Mouse (Mus musculus): ENCODE data around the gene S1pr5. TPM values are rescaled to one million over a fixed set of nuclear protein-coding genes. Genes with fewer than 3 reads are reported as not detected.
"Not testable (repeated sequence)": the region's sequence is repeated elsewhere in the genome, so short reads cannot be mapped to it uniquely, and the experiment has no call there.

The S1pr5 gene
- polyA plus RNA-seq, 1 experiment from 2014 or later = 0.46 TPM

DNA sequence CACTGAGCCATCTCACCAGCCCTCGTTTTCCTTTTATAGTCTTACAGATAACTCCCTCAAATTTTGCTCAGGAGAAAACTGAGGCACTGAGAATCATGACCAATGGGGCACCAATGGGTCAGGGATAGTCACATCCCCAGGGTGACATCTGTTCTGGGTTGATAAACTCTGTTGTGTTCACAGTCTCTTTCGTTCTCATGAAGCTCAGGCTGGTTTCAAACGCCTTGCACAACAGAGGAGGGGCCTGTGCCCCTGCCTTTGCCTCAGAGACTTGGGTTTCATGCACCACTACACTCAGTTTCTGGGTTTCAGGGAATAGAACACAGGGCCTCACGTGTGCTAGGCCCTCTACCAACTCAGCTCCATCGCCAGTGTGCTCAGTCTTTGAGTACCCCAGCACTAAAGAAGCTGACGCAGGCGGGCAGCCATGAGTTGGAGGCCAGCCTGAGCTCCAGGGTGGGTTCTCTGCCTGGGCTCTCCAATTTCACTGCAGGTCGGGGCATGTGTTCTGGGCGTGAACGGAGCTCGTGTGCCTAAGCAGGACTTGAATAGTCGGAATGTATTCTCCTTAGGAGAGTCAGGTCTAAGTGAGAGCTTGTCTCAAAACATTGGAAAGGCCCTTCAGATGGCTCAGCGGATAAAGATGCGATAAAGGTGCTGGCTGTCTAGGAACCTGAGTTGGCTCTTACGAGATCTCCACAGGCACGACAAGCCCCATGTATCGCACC lies 16.2 kb upstream of the S1pr5 start:
- DNase-seq (ENCODE audit: low spot score) = no peak
- H3K27ac ChIP-seq = peak overlapping the region; percentile 91

DNA sequence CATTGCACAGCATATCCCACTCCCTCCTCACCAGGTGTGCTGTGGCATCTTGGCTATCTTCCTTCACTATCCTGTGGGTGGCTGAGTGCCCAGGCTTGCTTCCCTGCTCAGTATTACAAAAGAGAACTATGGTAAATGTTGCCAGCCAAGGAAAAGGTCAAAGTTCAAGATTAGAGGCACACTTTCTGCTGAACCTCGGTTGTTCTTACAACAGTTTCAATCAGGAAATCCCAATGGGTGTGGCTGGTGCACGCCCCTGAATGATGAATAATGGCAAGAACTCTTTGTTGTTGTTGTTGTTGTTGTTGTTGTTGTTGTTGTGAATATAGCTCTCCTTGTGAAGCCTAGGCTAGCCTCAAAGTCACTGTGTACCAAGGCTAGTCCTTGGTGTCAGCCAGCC lies 13.6 kb upstream of the S1pr5 start:
- DNase-seq (ENCODE audit: low spot score) = no peak
- WGBS = 59% methylated on average over 2 of the region's 2 CpGs
- H3K36me3 ChIP-seq = peaks cover 4% of the 10 kb centered on the region; the same call in 1 of the 2 replicates

More for the DNA sequence above, 16.2 kb upstream of the S1pr5 start:
- Histone ChIP-seq H3K4me1 (peaks cover 29% of the 10 kb centered on the region), H3K4me3 (peak overlapping the region; percentile 79), H3K9me3 (no peaks in the 10 kb centered on the region), H3K36me3 (peaks cover 28% of the 10 kb centered on the region), H3K27me3 (ENCODE audit: insufficient read depth, poor library complexity, severe bottlenecking) (0 out of 2 replicates have a peak, but pooled peaks cover 9% of the 10 kb centered on the region)
- WGBS = 16% methylated on average over 17 of the region's 17 CpGs

DNA sequence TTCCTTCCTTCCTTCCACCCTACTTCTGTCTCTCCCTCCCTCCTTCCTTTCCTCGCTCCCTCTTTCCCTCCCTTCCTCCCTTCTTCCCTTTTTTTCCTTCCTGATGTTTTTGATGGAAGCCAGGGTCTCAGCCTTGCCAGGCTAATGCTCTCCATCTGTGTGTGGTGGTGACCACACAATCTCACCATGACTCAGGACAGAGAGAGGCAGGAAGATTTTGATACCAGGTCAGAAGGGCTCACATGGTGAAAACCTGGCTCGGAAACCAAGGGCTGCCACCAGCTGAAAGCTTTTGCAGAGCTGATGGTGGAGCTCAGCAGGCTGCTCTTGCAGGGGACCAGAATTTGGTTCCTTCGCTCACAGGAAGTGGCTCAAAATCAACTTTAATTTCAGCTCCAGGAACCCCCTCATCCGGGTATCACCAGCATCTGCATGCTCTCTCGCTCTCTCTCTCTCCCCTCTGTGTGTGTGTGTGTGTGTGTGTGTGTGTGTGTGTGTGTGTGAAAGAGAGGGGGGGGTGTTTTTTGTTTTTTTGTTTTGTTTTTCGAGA lies 12.3 kb upstream of the S1pr5 start:
- 68% methylated on average over 6 of the region's 6 CpGs for WGBS
- Histone ChIP-seq H3K4me3 (no peak overlapping the region), H3K36me3 (no peaks in the 10 kb centered on the region), H3K4me1 (peaks cover 9% of the 10 kb centered on the region), H3K27ac (no peak overlapping the region), H3K27me3 (ENCODE audit: insufficient read depth, poor library complexity, severe bottlenecking) (0 out of 2 replicates have a peak, but pooled peaks cover 10% of the 10 kb centered on the region), H3K9me3 (no peaks in the 10 kb centered on the region)
- DNase-seq (ENCODE audit: low spot score) = no peak

More for the DNA sequence above, 13.6 kb upstream of the S1pr5 start:
- no peak overlapping the region for H3K27ac ChIP-seq
- H3K27me3 ChIP-seq (ENCODE audit: insufficient read depth, poor library complexity, severe bottlenecking) = 0 out of 2 replicates have a peak, but pooled peaks cover 10% of the 10 kb centered on the region
- H3K9me3 ChIP-seq = no peaks in the 10 kb centered on the region
- H3K4me3 ChIP-seq = no peak overlapping the region
- peaks cover 22% of the 10 kb centered on the region for H3K4me1 ChIP-seq

DNA sequence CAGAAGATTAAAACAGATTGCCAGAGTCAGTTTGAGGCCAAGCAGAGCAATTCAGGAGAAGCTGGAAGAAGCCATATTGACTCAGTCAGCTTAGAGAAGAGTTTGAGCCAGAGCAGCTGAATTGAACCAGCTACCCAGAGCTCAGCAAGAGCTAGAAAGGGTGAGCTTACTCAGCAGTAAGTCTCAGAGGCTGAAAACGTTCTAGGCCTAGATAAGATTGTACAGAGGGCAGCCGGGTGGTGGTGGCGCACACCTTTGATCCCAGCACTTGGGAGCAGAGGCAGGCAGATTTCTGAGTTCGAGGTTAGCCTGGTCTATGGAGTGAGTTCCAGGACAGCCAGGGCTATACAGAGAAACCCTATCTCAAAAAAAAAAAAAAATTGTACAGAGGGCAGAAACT lies 8.1 kb upstream of the S1pr5 start:
- not testable (repeated sequence) for H3K9me3 ChIP-seq; H3K27ac ChIP-seq; H3K4me1 ChIP-seq; H3K4me3 ChIP-seq; DNase-seq (ENCODE audit: low spot score); H3K36me3 ChIP-seq
- H3K27me3 ChIP-seq (ENCODE audit: insufficient read depth, poor library complexity, severe bottlenecking) = peaks cover 23% of the 10 kb centered on the region
- WGBS = 66% methylated on average over 4 of the region's 4 CpGs

GRCm38 (mm10) chr9:21254690-21255089 lies 6.4 kb upstream of the S1pr5 start:
- Histone ChIP-seq H3K27ac (no peak overlapping the region), H3K4me1 (peaks cover 12% of the 10 kb centered on the region), H3K36me3 (no peaks in the 10 kb centered on the region), H3K9me3 (no peaks in the 10 kb centered on the region), H3K4me3 (no peak overlapping the region), H3K27me3 (ENCODE audit: insufficient read depth, poor library complexity, severe bottlenecking) (peaks cover 33% of the 10 kb centered on the region)
- no peak for DNase-seq (ENCODE audit: low spot score)

DNA sequence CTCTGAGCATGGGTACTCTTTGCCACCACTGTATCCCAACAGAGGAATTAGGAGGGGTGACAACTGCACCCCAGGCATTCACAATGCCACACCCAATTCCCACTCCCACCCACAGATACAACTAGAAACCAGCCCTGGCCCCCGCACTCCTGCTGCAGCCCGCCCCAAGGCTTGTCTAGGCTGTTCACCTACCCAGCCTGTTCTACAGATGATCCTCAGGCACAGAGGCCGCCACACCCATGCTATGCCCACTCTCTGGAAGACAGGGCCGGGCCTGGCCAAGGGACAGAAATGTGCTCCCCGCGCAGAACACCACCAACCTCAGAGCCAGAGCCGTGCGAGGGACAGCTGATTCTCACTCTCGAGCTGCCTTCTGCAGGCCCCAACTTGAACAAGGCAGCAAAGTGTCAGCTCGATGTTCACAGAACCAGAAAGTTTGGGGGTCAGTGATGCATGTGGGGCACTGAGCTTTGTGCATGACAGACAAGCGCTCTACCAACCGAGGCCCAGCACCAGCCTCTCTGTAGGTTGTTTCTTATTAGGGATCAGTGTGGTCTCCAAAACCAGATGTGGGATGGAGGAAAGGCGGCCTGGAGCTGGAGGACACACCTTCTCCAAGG lies 3.0 kb upstream of the S1pr5 start:
- Histone ChIP-seq H3K4me3 (no peak overlapping the region), H3K27ac (no peak overlapping the region), H3K27me3 (ENCODE audit: insufficient read depth, poor library complexity, severe bottlenecking) (peaks cover 64% of the 10 kb centered on the region), H3K9me3 (no peaks in the 10 kb centered on the region), H3K36me3 (no peaks in the 10 kb centered on the region), H3K4me1 (peaks cover 24% of the 10 kb centered on the region)
- WGBS = 44% methylated on average over 13 of the region's 13 CpGs
- DNase-seq (ENCODE audit: low spot score) = no peak

DNA sequence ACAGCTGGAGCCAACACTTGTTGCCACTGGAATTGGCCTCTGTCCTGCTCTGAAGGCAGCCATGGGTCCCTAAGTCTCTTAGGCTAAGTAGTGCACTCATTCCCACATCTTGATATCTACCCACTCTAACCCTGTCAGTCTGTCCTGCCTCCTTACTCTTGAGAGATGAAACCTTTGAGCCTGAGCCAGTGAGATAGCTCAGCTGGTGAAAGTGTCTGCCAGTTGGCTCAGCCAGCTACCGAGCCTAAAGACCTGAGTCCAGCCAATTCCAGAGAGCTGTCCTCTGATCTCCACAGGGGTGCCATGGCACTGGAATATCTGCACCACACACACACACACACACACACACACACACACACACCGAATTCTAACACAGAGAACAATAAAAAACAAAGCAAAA lies 2.3 kb upstream of the S1pr5 start:
- DNase-seq (ENCODE audit: low spot score) = no peak
- WGBS = 41% methylated on average over 2 of the region's 2 CpGs
- Histone ChIP-seq H3K4me1 (peaks cover 24% of the 10 kb centered on the region), H3K36me3 (no peaks in the 10 kb centered on the region), H3K9me3 (no peaks in the 10 kb centered on the region), H3K27me3 (ENCODE audit: insufficient read depth, poor library complexity, severe bottlenecking) (peaks cover 71% of the 10 kb centered on the region), H3K4me3 (no peak overlapping the region), H3K27ac (no peak overlapping the region)

- H3K4me1 ChIP-seq = peaks cover 28% of the 10 kb centered on the region
- H3K27me3 ChIP-seq (ENCODE audit: insufficient read depth, poor library complexity, severe bottlenecking) = peaks cover 77% of the 10 kb centered on the region
- H3K36me3 ChIP-seq = no peaks in the 10 kb centered on the region
- 14% methylated on average over 17 of the region's 17 CpGs for WGBS
- no peak for DNase-seq (ENCODE audit: low spot score)
- H3K27ac ChIP-seq = no peak overlapping the region
- H3K9me3 ChIP-seq = no peaks in the 10 kb centered on the region
- peak overlapping the region; percentile 27; the same call in 1 of the 2 replicates for H3K4me3 ChIP-seq
These were observed 1.6 kb upstream of the S1pr5 start for GRCm38 (mm10) chr9:21249629-21250508.

DNA sequence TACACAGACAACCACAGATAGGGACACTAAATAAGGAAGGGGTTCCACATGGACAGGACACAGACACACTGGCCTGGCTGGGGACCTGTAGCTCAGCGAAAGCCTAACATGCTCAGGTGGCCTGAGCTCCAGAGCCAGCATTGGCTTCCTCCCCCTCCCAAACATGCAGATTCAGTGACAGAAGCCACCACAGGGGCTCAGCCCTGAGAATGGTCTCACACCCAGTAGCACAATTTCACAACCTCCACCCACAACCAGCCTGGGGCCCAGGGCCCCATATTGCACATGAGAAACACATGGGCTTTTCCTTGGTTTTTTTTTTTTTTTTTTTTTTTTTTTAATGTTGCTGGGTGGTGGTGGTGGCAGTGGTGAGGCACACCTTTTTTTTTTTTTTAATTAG lies 1.9 kb downstream of the S1pr5 start:
- H3K27me3 ChIP-seq (ENCODE audit: insufficient read depth, poor library complexity, severe bottlenecking) = peaks cover 97% of the 10 kb centered on the region
- no peaks in the 10 kb centered on the region; the same call in 1 of the 2 replicates for H3K9me3 ChIP-seq
- H3K27ac ChIP-seq = no peak overlapping the region
- 60% methylated on average over 1 of the region's 1 CpGs for whole genome bisulfite sequencing
- no peak for DNase-seq (ENCODE audit: low spot score)
- H3K36me3 ChIP-seq = peaks cover 2% of the 10 kb centered on the region; the same call in 1 of the 2 replicates
- H3K4me1 ChIP-seq = peaks cover 39% of the 10 kb centered on the region
- H3K4me3 ChIP-seq = no peak overlapping the region

DNA sequence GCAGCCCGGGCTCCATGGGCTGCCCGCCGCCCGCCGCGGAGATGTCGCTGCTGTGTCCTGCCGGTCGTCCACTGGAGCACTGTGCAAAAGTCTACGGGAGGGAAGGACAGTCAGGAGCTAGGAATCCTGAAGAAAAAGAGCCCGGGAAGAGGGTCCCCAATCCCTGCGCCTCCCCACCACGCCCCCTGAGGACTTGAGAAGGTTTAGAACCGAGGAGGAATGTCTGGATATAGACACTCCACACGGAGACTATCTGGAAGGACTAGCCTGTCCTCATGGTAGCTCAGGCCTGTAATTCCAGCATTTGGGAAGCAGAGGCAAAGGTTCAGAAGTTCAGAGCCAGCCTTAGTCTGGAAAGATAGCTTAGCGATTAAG lies 3.1 kb downstream of the S1pr5 start:
- Histone ChIP-seq H3K4me1 (peaks cover 33% of the 10 kb centered on the region), H3K4me3 (peak overlapping the region; percentile 64), H3K9me3 (no peaks in the 10 kb centered on the region; the same call in 1 of the 2 replicates), H3K27me3 (ENCODE audit: insufficient read depth, poor library complexity, severe bottlenecking) (peaks cover 87% of the 10 kb centered on the region), H3K36me3 (peaks cover 2% of the 10 kb centered on the region; the same call in 1 of the 2 replicates), H3K27ac (peak overlapping the region; percentile 63; the same call in 1 of the 2 replicates)
- no peak for DNase-seq (ENCODE audit: low spot score)
- WGBS = under 1% methylated on average over 16 of the region's 16 CpGs

DNA sequence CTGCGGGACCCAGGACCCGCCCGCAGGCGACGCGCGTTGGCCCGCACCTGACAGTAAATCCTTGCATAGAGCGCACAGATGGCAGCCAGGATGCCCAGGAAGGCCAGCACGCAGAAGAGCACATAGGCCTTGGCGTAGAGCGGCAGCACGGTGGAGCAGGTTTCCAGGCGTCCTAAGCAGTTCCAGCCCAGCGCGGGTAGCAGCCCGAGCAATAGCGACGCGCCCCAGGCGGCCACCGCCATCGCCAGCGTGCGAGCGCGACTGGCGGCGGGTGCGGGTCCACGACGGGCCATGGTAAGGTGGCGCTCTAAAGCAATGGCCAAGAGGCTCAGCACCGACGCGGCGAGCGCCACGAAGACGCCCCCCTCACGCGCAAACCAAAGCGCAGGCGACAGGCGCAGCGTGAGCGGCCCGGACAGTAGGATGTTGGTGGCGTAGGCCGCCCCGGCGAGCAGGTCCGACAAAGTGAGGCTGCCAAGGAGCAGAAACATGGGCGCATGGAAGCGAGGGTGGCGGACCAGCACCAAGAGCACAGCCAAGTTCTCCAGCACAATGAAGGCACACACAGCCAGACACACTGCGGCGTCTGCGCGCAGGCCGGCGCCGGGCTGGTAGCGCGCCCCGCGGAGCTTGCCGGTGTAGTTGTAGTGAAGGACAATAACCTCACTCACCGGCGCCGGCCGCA lies 3.7 kb downstream of the S1pr5 start:
- H3K27me3 ChIP-seq (ENCODE audit: insufficient read depth, poor library complexity, severe bottlenecking) = peaks cover 82% of the 10 kb centered on the region
- H3K4me1 ChIP-seq = peaks cover 30% of the 10 kb centered on the region
- WGBS = under 1% methylated on average over 72 of the region's 72 CpGs
- no peaks in the 10 kb centered on the region; the same call in 1 of the 2 replicates for H3K9me3 ChIP-seq
- no peak for DNase-seq (ENCODE audit: low spot score)
- peaks cover 2% of the 10 kb centered on the region; the same call in 1 of the 2 replicates for H3K36me3 ChIP-seq
- peak overlapping the region; percentile 64 for H3K4me3 ChIP-seq
- H3K27ac ChIP-seq = peak overlapping the region; percentile 63

All from heart, embryonic 10.5 days (tissue).